ENCODE assay signal across 9 mouse cellular contexts in genomic region chr9:44012761-44013301, GRCm38 (mm10). TPM values are rescaled to one million over a fixed set of nuclear protein-coding genes. Genes with fewer than 3 reads are reported as not detected.
DNase-seq lines count a peak whose midpoint lies in the region; ATAC-seq lines count a peak whose summit lies in the region.
"Had no signal": no experiment of that assay in that cellular context is flagged by ENCODE, and none has a peak within 500 bp of the region (broad histone marks: within the 10 kb centered on the region; RNA-seq: fewer than 3 reads in every experiment).

No protein-coding gene starts in this region.

- no peak for DNase-seq in forebrain, embryonic 10.5 days (ENCODE audit: extremely low spot score, low spot score)
- no peak for DNase-seq in neural tube, embryonic 10.5 days (ENCODE audit: extremely low spot score, low spot score)
- DNase-seq in gastrocnemius, adult 8-10 months (ENCODE audit: low spot score in 2 of 2) = peak; percentile 16 to 45
- peak; percentile 58 to 73 for DNase-seq in kidney, postnatal 4 days
- DNase-seq in embryo, embryonic 10.5 days (ENCODE audit: low spot score) = no peak
- no peak for DNase-seq in embryo, embryonic 11 days

- 0 out of 2 replicates have a peak, but pooled peaks cover 2% of the 10 kb centered on the region for H3K27me3 ChIP-seq in forebrain, embryonic 16.5 days (replicated peaks; ENCODE audit: control insufficient read depth, insufficient read depth, low read length)
- no peaks in the 10 kb centered on the region for H3K27me3 ChIP-seq in forebrain, embryonic 10.5 days (ENCODE audit: poor library complexity, severe bottlenecking)
- H3K27me3 ChIP-seq in neural tube, embryonic 13.5 days = no peaks in the 10 kb centered on the region

- 0 out of 2 replicates have a peak overlapping the region, but pooled peaks have one; percentile 8 for H3K9ac ChIP-seq in forebrain, embryonic 16.5 days (replicated peaks; ENCODE audit: low read depth, low read length)
- H3K9ac ChIP-seq in neural tube, embryonic 13.5 days = no peak overlapping the region

- H3K9me3 ChIP-seq in forebrain, embryonic 16.5 days (ENCODE audit: control insufficient read depth, low read length) = no peaks in the 10 kb centered on the region
- H3K9me3 ChIP-seq in forebrain, embryonic 10.5 days = no peaks in the 10 kb centered on the region
- no peaks in the 10 kb centered on the region for H3K9me3 ChIP-seq in neural tube, embryonic 13.5 days

- no peak overlapping the region for H3K4me2 ChIP-seq in forebrain, embryonic 16.5 days (ENCODE audit: low read length)
- H3K4me2 ChIP-seq in neural tube, embryonic 13.5 days = no peak overlapping the region

- no peak overlapping the region for H3K4me3 ChIP-seq in forebrain, embryonic 16.5 days (replicated peaks; ENCODE audit: low read length)
- H3K4me3 ChIP-seq in forebrain, embryonic 10.5 days = no peak overlapping the region
- no peak overlapping the region for H3K4me3 ChIP-seq in neural tube, embryonic 13.5 days

- H3K4me1 ChIP-seq in forebrain, embryonic 16.5 days (replicated peaks; ENCODE audit: control insufficient read depth, insufficient read depth, low read length) = peaks cover 15% of the 10 kb centered on the region
- H3K4me1 ChIP-seq in forebrain, embryonic 10.5 days = 0 out of 2 replicates have a peak, but pooled peaks cover 4% of the 10 kb centered on the region
- peaks cover 8% of the 10 kb centered on the region for H3K4me1 ChIP-seq in neural tube, embryonic 13.5 days (replicated peaks)

- no peak for ATAC-seq in forebrain, embryonic 16.5 days
- no peak for ATAC-seq in neural tube, embryonic 13.5 days (ENCODE audit: low read depth)

- peak overlapping the region; percentile 2; the same call in 1 of the 2 replicates for H3K27ac ChIP-seq in forebrain, embryonic 16.5 days (ENCODE audit: low read length)
- no peak overlapping the region for H3K27ac ChIP-seq in forebrain, embryonic 10.5 days
- H3K27ac ChIP-seq in neural tube, embryonic 13.5 days (replicated peaks) = 0 out of 2 replicates have a peak overlapping the region, but pooled peaks have one; percentile 42

- no peaks in the 10 kb centered on the region for H3K36me3 ChIP-seq in forebrain, embryonic 16.5 days (ENCODE audit: control insufficient read depth, insufficient read depth)
- no peaks in the 10 kb centered on the region for H3K36me3 ChIP-seq in forebrain, embryonic 10.5 days (replicated peaks)
- H3K36me3 ChIP-seq in neural tube, embryonic 13.5 days = no peaks in the 10 kb centered on the region

- 46% methylated on average over 8 of the region's 8 CpGs for WGBS in forebrain, embryonic 16.5 days
- 66% methylated on average over 8 of the region's 8 CpGs for WGBS in forebrain, embryonic 10.5 days
- 53% methylated on average over 8 of the region's 8 CpGs for WGBS in neural tube, embryonic 13.5 days

RNA-seq across cellular contexts. Expression of gene Thy1, which starts 30.4 kb away (rescaled TPM):
- 4.7 and 5.4 TPM in 2 replicates for polyA plus RNA-seq in forebrain, embryonic 16.5 days (2015; fragmentation: Nextera tagmentation; extraction: Ambion mirVana)
- not detected in 2 replicates for polyA plus RNA-seq in forebrain, embryonic 10.5 days (2016; fragmentation: Nextera tagmentation; extraction: Ambion mirVana)
- 1.2 and 2.8 TPM in 2 replicates for polyA plus RNA-seq in neural tube, embryonic 13.5 days (2015; fragmentation: Nextera tagmentation; extraction: Ambion mirVana)
- total RNA-seq in gastrocnemius, adult 8-10 months (2022) = 1 to 10 TPM; 4.3 to 7.6 (median 5.8) TPM
- polyA plus RNA-seq: neural tube, embryonic 11.5 days had no signal

RNA-seq across cellular contexts. Expression of gene Usp2, which starts 54.0 kb away (rescaled TPM):
- polyA plus RNA-seq in forebrain, embryonic 16.5 days (2015; fragmentation: Nextera tagmentation; extraction: Ambion mirVana) = 13.6 and 13.7 TPM in 2 replicates
- 12.7 and 12.9 TPM in 2 replicates for polyA plus RNA-seq in forebrain, embryonic 10.5 days (2016; fragmentation: Nextera tagmentation; extraction: Ambion mirVana)
- 8.7 and 12.6 TPM in 2 replicates for polyA plus RNA-seq in neural tube, embryonic 13.5 days (2015; fragmentation: Nextera tagmentation; extraction: Ambion mirVana)
- total RNA-seq in gastrocnemius, adult 8-10 months (2022) = 100 to 1,000 TPM; 222 to 251 (median 237) TPM

Comparison
In these comparisons a context has a peak if more than half of its experiments do, and no peak if none do; other contexts are left out.
1. DNase-seq: peak in gastrocnemius, adult 8-10 months (2 of 2) and kidney, postnatal 4 days (2 of 2); none in forebrain, embryonic 10.5 days (single experiment), neural tube, embryonic 10.5 days (single experiment), embryo, embryonic 10.5 days (single experiment) and embryo, embryonic 11 days (single experiment).